Mouse (Mus musculus): ENCODE measurements at regions not wholly inside any gene's neighbourhood (a gene's known extent, or its start where the extent isn't known, plus 50 kb on each side); places are given as distances from the start of the nearest gene placed in this dataset.

- Histone ChIP-seq H3K27ac (ENCODE audit: insufficient read depth, low read length) (no peak overlapping the region), H3K27me3 (ENCODE audit: control insufficient read depth, insufficient read depth, low read length, poor library complexity, severe bottlenecking) (no peaks in the 10 kb centered on the region), H3K4me1 (ENCODE audit: control insufficient read depth, insufficient read depth, low read length) (no peaks in the 10 kb centered on the region), H3K36me3 (ENCODE audit: control insufficient read depth, insufficient read depth, low read length, poor library complexity, severe bottlenecking) (no peaks in the 10 kb centered on the region), H3K9me3 (replicated peaks; ENCODE audit: control insufficient read depth, insufficient read depth, low read length, poor library complexity, severe bottlenecking) (0 out of 2 replicates have a peak, but pooled peaks cover 6% of the 10 kb centered on the region), H3K4me3 (ENCODE audit: low read depth, low read length) (no peak overlapping the region), H3K9ac (ENCODE audit: low read depth, poor library complexity, severe bottlenecking) (no peak overlapping the region)
- TF ChIP-seq POLR2A (IDR thresholded peaks at IDR 0.05; ENCODE audit: insufficient read depth, low read length), result no peak
- TF ChIP-seq EP300 (IDR thresholded peaks at IDR 0.05; ENCODE audit: insufficient read depth, low read depth, low read length), result no peak
- TF ChIP-seq CTCF (IDR thresholded peaks at IDR 0.05; ENCODE audit: low read depth, low read length), result no peak
These were observed 87.9 kb upstream of the Trpm1 start for GRCm38 (mm10) chr7:64065529-64066247.

GRCm38 (mm10) chr7:64064460-64065241 lies 89.0 kb upstream of the Trpm1 start:
- Histone ChIP-seq H3K27ac (ENCODE audit: insufficient read depth, low read length) (no peak overlapping the region), H3K4me1 (ENCODE audit: control insufficient read depth, insufficient read depth, low read length) (no peaks in the 10 kb centered on the region), H3K27me3 (ENCODE audit: control insufficient read depth, insufficient read depth, low read length, poor library complexity, severe bottlenecking) (no peaks in the 10 kb centered on the region), H3K9me3 (replicated peaks; ENCODE audit: control insufficient read depth, insufficient read depth, low read length, poor library complexity, severe bottlenecking) (0 out of 2 replicates have a peak, but pooled peaks cover 6% of the 10 kb centered on the region), H3K4me3 (ENCODE audit: low read depth, low read length) (no peak overlapping the region), H3K36me3 (ENCODE audit: control insufficient read depth, insufficient read depth, low read length, poor library complexity, severe bottlenecking) (no peaks in the 10 kb centered on the region), H3K9ac (ENCODE audit: low read depth, poor library complexity, severe bottlenecking) (no peak overlapping the region)
- TF ChIP-seq EP300 (IDR thresholded peaks at IDR 0.05; ENCODE audit: insufficient read depth, low read depth, low read length) (no peak), CTCF (IDR thresholded peaks at IDR 0.05; ENCODE audit: low read depth, low read length) (no peak), POLR2A (IDR thresholded peaks at IDR 0.05; ENCODE audit: insufficient read depth, low read length) (no peak)

GRCm38 (mm10) chr7:64061170-64061569 lies 92.5 kb upstream of the Trpm1 start:
- TF ChIP-seq CTCF (IDR thresholded peaks at IDR 0.05; ENCODE audit: low read depth, low read length) (no peak), EP300 (IDR thresholded peaks at IDR 0.05; ENCODE audit: insufficient read depth, low read depth, low read length) (no peak), POLR2A (IDR thresholded peaks at IDR 0.05; ENCODE audit: insufficient read depth, low read length) (no peak)
- Histone ChIP-seq H3K36me3 (ENCODE audit: control insufficient read depth, insufficient read depth, low read length, poor library complexity, severe bottlenecking) (no peaks in the 10 kb centered on the region), H3K9ac (ENCODE audit: low read depth, poor library complexity, severe bottlenecking) (no peak overlapping the region)

GRCm38 (mm10) chr7:64060582-64060981 lies 93.1 kb upstream of the Trpm1 start:
- Histone ChIP-seq H3K4me1 (ENCODE audit: control insufficient read depth, insufficient read depth, low read length) (peaks cover 8% of the 10 kb centered on the region), H3K27me3 (ENCODE audit: control insufficient read depth, insufficient read depth, low read length, poor library complexity, severe bottlenecking) (no peaks in the 10 kb centered on the region), H3K9me3 (replicated peaks; ENCODE audit: control insufficient read depth, insufficient read depth, low read length, poor library complexity, severe bottlenecking) (no peaks in the 10 kb centered on the region), H3K36me3 (ENCODE audit: control insufficient read depth, insufficient read depth, low read length, poor library complexity, severe bottlenecking) (no peaks in the 10 kb centered on the region), H3K27ac (ENCODE audit: insufficient read depth, low read length) (no peak overlapping the region), H3K4me3 (ENCODE audit: low read depth, low read length) (no peak overlapping the region), H3K9ac (ENCODE audit: low read depth, poor library complexity, severe bottlenecking) (no peak overlapping the region)
- TF ChIP-seq EP300 (IDR thresholded peaks at IDR 0.05; ENCODE audit: insufficient read depth, low read depth, low read length), result no peak
- no peak for TF ChIP-seq CTCF (IDR thresholded peaks at IDR 0.05; ENCODE audit: low read depth, low read length)
- TF ChIP-seq POLR2A (IDR thresholded peaks at IDR 0.05; ENCODE audit: insufficient read depth, low read length), result no peak

More at GRCm38 (mm10) chr7:64061170-64061569, 92.5 kb upstream of the Trpm1 start:
- Histone ChIP-seq H3K4me1 (ENCODE audit: control insufficient read depth, insufficient read depth, low read length) (peaks cover 8% of the 10 kb centered on the region), H3K27me3 (ENCODE audit: control insufficient read depth, insufficient read depth, low read length, poor library complexity, severe bottlenecking) (no peaks in the 10 kb centered on the region), H3K4me3 (ENCODE audit: low read depth, low read length) (no peak overlapping the region), H3K9me3 (replicated peaks; ENCODE audit: control insufficient read depth, insufficient read depth, low read length, poor library complexity, severe bottlenecking) (0 out of 2 replicates have a peak, but pooled peaks cover 4% of the 10 kb centered on the region), H3K27ac (ENCODE audit: insufficient read depth, low read length) (no peak overlapping the region)

- Histone ChIP-seq H3K27me3 (ENCODE audit: control insufficient read depth, insufficient read depth, low read length, poor library complexity, severe bottlenecking) (no peaks in the 10 kb centered on the region), H3K4me3 (ENCODE audit: low read depth, low read length) (no peak overlapping the region), H3K27ac (ENCODE audit: insufficient read depth, low read length) (no peak overlapping the region), H3K36me3 (ENCODE audit: control insufficient read depth, insufficient read depth, low read length, poor library complexity, severe bottlenecking) (no peaks in the 10 kb centered on the region), H3K4me1 (ENCODE audit: control insufficient read depth, insufficient read depth, low read length) (peaks cover 8% of the 10 kb centered on the region), H3K9me3 (replicated peaks; ENCODE audit: control insufficient read depth, insufficient read depth, low read length, poor library complexity, severe bottlenecking) (no peaks in the 10 kb centered on the region), H3K9ac (ENCODE audit: low read depth, poor library complexity, severe bottlenecking) (no peak overlapping the region)
- TF ChIP-seq POLR2A (IDR thresholded peaks at IDR 0.05; ENCODE audit: insufficient read depth, low read length), result no peak
- TF ChIP-seq CTCF (IDR thresholded peaks at IDR 0.05; ENCODE audit: low read depth, low read length), result peak; percentile 37
These were observed 93.6 kb upstream of the Trpm1 start for GRCm38 (mm10) chr7:64060051-64060450.

All from ES-Bruce4 (cell line).